Mouse (Mus musculus) neural tube, embryonic 12.5 days (tissue): ENCODE results near the gene Vsx1. TPM values are rescaled to one million over a fixed set of nuclear protein-coding genes. Genes with fewer than 3 reads are reported as not detected.

Source experiments
- ATAC-seq: fragments of 200-750 bp; cut with Nextera tagmentation; 2 replicates; pipeline ENCODE4 v1.8.0; 2017; ENCODE audit warnings: low read depth, mild to moderate bottlenecking, moderate TSS enrichment, moderate library complexity; ENCODE audit not compliant: low FRiP score
- H3K27ac ChIP-seq: fragments of 300-500 bp; sonication (generic); 2 replicates; pipeline ENCODE4 v1.5.1; 2016
- H3K27me3 ChIP-seq: fragments of 300-500 bp; sonication (generic); replicated peaks from 2 replicates; pipeline ENCODE4 v1.6.1; 2016; ENCODE audit warnings: mild to moderate bottlenecking
- H3K36me3 ChIP-seq: fragments of 300-500 bp; sonication (generic); 2 replicates; pipeline ENCODE4 v1.6.1; 2016; ENCODE audit warnings: mild to moderate bottlenecking
- H3K4me1 ChIP-seq: fragments of 300-500 bp; sonication (generic); 2 replicates; pipeline ENCODE4 v1.6.1; 2016
- H3K4me2 ChIP-seq: fragments of 300-500 bp; sonication (generic); replicated peaks from 2 replicates; pipeline ENCODE4 v1.6.1; 2016; ENCODE audit warnings: mild to moderate bottlenecking
- H3K4me3 ChIP-seq: fragments of 300-500 bp; sonication (generic); 2 replicates; pipeline ENCODE4 v1.5.1; 2016
- H3K9ac ChIP-seq: fragments of 300-500 bp; sonication (generic); 2 replicates; pipeline ENCODE4 v1.6.1; 2016; ENCODE audit warnings: mild to moderate bottlenecking
- H3K9me3 ChIP-seq: fragments of 300-500 bp; sonication (generic); 2 replicates; pipeline ENCODE4 v1.6.1; 2016; ENCODE audit warnings: mild to moderate bottlenecking
- WGBS: fragments of 180-500 bp; shearing (Covaris S2); methylation state at CpG from one replicate; pipeline ENCODE4 v1.1.7; 2016; 5-methylcytosine and 5-hydroxymethylcytosine counted together
- polyA plus RNA-seq: library from polyadenylated mRNA; unstranded; fragments of >200 nt; fragmentation: Nextera tagmentation; extraction: Ambion mirVana; gene quantifications from 2 replicates; pipeline ENCODE4 v1.2.1, GENCODE M21; 2016

Gene Vsx1
- polyA plus RNA-seq, 1 experiment from 2014 or later = 0.51 TPM

DNA sequence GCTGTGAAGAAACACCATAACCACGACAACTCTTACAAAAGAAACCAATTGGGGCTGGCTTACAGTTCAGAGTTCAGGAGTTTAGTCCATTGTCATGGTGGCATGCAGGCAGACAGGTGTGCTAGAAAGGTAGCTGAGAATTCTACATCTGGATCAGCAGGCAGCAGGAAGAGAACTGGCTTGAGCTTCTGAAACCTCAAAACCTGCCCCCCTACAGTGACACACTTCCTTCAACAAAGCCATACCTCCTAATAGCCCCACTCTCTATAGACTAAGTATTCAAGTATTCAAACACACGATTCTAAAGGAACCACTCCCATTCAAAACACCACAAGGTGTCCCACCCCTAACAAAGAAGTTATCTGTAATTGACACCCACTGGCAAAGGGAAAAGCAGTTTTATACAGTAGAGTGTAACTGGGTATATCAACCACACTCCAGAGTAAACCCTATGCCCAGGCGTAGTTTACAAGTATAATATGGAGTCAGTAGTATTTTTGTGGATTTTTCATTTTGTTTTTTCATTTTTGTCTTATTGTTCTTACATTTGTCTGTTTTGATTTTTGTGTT lies 53.2 kb downstream of the Vsx1 start:
- H3K4me3 ChIP-seq = no peak overlapping the region
- 69% methylated on average over 3 of the region's 3 CpGs for WGBS
- peaks cover 14% of the 10 kb centered on the region for H3K4me1 ChIP-seq
- no peak for ATAC-seq
- H3K4me2 ChIP-seq = no peak overlapping the region
- H3K27me3 ChIP-seq = no peaks in the 10 kb centered on the region
- H3K9ac ChIP-seq = no peak overlapping the region
- H3K9me3 ChIP-seq = no peaks in the 10 kb centered on the region
- peaks cover 25% of the 10 kb centered on the region for H3K36me3 ChIP-seq
- no peak overlapping the region for H3K27ac ChIP-seq

Other genes with a start within 250 kb of the Vsx1 start
- gene Zfp442, start 237.9 kb downstream of the Vsx1 start, polyA plus RNA-seq = 8.2 and 9.5 TPM in 2 replicates
- 0.06 TPM in 1 of 2 replicates, not detected in the other for gene Zfp345, start 204.3 kb downstream of the Vsx1 start, polyA plus RNA-seq
- gene Cst7, start 118.9 kb downstream of the Vsx1 start, polyA plus RNA-seq = 0.20 and 0.28 TPM in 2 replicates
- 41.6 and 42.7 TPM in 2 replicates for gene Apmap, start 80.8 kb downstream of the Vsx1 start, polyA plus RNA-seq
- gene Acss1, start 20.9 kb downstream of the Vsx1 start, polyA plus RNA-seq = 22.8 and 23.5 TPM in 2 replicates
- 30.3 and 31.7 TPM in 2 replicates for gene Entpd6, start 59.7 kb upstream of the Vsx1 start, polyA plus RNA-seq
- 80.5 and 80.6 TPM in 2 replicates for gene Pygb, start 97.4 kb upstream of the Vsx1 start, polyA plus RNA-seq
- 76.5 and 77.8 TPM in 2 replicates for gene Abhd12, start 215.4 kb upstream of the Vsx1 start, polyA plus RNA-seq
- 40.0 and 40.3 TPM in 2 replicates for gene Gins1, start 216.0 kb upstream of the Vsx1 start, polyA plus RNA-seq